Mouse (Mus musculus): ENCODE measurements at regions not wholly inside any gene's neighbourhood (a gene's known extent, or its start where the extent isn't known, plus 50 kb on each side); places are given as distances from the start of the nearest gene placed in this dataset.

GRCm38 (mm10) chr8:10705909-10706308 is 302.3 kb downstream of the Irs2 start:
- no peak for TF ChIP-seq EP300 (IDR thresholded peaks at IDR 0.05; ENCODE audit: low read depth)
- TF ChIP-seq CTCF (IDR thresholded peaks at IDR 0.05; ENCODE audit: low read depth): no peak
